Mouse (Mus musculus) frontal cortex, postnatal 10 days (tissue): Measurements from ENCODE around the gene Il6ra.

ENCODE experiments used
- DNase-seq, 2 experiments: peaks; one replicate each; pipeline ENCODE4 v3.0.0; 2022; ENCODE audit warnings: low spot score in 2 of 2, mixed read lengths in 1 of 2

Gene Il6ra

DNA sequence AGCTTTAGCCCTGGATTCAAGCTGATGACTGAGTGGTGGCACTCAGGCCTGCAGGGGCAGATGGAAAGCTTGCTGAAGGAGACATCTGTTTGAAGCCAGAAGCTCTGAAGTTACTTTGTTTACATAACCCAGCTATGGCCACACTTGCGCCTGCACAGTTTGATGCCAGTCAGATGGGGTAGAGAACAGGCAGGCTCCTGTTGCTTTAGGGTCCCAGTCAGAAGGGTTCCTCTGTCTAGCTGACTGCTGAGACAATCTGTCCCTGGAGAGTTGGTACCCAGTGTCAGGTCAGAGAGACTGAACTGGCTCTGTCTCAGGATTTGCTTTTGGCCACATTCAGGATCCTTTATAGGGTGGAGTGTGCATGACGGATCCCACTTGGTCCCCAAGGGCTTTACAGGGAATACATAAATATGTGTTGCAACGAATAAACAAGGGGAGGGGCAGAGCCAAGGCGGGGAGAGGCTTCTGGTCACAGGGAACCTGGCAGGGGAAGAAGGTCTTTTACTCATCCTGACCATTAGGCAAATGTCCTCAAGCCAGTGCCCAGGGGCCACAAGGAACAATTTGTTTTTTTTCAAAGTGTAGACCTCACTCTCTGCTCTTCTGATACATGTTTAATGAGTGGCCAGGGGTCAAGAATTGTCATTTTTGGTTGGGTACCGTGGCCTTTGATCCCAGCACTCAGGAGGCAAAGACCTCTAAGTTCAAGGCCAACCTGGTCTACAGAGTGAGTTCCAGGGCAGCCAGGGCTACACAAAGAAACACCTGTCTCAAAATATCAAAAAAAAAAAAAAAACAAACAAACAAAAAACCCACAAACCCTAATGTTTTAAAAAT is 3.1 kb downstream of the Il6ra start:
- DNase-seq: no peak

DNA sequence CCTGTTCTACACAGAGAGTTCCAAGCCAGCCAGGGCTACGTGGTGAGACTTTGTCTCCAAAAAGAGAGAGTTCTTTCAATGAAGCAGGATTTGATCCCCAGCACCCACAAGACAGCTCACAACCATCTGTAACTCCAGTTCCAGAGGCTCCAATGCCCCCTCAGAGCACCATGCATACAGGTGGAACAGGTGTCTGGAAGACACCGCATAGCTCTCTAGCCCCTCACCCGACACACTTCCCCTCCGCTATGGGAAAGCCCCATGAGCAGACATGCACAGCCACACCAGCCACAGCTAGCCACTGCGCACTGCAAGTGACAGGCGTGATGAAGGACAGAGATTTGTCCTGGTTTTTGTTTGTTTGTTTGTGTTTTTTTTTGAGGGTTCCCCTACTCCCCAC is 4.2 kb downstream of the Il6ra start:
- no peak for DNase-seq

DNA sequence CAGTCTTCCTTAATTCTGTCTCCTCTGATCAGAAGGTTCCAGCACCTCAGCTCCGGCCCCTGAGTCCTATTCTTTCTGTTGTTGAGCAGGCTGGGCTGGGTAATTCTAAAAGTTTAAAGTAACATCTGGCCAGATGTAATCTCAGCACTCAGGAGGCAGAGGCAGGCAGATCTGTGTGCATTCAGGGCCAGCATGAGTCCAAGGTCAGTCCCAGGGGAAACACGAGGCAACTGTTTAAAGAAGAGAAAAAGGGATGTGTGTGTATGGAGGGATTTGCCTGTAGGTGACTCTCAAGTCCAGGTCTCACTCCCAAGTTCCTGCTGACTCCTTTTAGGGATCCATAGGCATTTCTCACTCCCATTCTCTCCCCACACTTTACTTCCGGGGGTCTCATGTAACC is 5.2 kb downstream of the Il6ra start:
- no peak for DNase-seq

DNA sequence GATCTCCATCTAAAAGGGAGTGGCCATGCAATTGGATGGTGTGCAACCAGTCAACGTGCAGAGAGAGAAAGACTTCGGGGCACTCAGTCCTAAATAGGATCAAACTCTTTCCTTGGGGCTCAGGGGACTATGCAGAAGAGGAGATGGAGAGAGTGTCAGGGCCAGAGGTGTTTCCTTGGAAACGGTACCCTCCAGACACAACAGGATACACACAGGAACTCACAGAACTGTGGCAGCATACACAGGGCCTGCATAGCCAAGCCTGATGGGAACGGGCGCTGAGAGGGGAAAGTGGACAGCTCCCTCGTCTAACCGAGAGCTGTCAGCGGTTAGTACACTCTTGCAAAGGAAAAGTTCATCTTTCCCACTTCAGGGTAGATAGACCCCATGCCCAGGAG is 13.5 kb downstream of the Il6ra start:
- DNase-seq: no peak

DNA sequence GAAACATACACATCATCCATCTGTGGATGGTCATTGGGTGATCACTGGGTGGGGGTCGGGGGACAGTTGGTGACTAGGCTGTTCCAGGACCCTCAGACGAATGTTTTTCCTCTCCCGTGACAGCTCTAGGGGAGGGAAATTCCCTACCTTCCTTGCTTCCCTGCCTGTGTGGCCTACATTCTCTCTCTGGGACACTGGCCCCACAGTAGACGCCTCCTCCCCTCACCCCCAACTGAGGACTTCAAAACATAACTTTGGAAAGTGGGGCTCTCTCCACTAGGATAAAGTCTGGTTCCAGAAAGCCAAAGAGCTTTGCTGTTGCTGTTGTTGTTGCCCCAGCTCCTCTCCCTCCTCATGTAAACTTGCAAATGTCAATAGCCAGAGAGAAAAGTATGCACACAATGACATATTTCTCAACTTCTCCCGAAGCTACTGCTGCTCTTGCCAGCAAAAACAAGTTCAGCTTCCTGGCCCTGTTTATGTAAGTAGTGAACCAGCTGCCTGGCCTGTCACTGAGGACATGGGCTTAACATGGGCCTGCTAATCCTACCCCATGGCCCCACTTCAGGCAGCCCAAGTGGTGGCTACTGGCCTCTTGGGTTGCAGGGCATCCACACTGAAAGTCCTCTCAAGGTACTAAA is 14.0 kb downstream of the Il6ra start:
- no peak for DNase-seq

DNA sequence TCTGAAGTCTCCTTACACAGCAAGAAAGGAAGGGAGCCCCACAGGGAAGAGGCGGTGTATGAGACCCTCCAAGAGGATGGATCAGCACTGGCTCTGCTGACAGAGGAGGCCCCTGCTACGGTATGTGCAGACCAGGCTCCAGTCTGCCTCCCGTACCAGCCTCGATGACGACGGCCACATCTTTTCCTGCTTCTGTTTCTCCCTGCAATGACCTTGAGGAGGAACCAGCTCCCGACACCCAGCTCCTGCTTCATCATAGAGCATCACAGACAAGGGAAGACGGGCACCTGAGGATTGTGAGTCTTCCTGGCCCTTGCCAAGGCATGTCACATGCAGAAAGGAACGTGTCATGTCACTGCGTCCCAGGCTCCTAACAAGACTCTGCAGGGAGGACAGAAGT is 15.0 kb downstream of the Il6ra start:
- DNase-seq: no peak

DNA sequence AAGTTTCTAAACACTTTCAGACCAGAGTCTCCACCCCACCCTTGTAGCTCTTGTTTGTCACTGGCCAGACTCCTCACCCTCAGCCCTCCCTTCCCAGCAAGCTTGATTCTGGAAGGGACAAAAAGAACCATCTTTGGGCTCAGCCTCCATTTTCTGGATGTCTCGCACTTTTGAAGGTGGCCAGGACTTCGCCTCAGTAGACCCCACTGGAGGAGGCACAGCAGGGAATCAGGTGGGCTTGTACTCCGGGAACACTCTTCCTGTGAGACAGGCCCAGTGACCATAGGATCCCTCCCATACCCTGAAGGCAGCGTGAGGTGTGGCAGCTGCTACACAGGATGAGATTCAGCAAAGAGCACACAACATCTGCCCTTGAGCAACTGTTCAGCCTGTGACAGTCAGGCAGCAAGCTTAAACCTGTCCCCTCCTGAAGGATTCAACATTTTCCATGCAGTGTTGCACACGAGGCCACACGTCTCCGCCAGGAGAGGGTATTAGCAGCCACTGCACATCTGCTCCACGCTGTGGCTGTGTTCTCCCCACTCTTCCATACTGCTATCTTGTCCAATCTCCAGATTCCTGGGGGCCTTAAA is 15.7 kb downstream of the Il6ra start:
- DNase-seq: no peak

DNA sequence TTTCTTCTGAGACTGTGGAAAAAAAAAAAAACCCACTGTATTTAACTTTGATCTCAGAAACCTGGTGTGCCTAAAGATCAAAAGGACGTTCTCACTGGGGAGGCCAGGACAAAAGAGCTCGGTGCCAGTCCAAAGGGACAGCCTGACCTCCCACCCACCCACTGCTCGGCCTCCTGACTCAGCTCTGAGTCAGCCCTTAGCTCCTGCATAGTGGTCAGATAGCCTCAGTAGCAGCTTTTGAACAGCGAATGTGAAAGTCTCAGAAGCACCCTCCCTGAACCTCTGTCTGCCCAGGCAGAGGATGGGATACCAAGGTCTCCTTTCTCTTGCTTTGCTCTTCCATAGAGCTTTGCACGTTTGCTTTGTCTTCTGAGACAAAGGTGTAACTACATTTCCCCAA is 16.4 kb downstream of the Il6ra start:
- DNase-seq: no peak

DNA sequence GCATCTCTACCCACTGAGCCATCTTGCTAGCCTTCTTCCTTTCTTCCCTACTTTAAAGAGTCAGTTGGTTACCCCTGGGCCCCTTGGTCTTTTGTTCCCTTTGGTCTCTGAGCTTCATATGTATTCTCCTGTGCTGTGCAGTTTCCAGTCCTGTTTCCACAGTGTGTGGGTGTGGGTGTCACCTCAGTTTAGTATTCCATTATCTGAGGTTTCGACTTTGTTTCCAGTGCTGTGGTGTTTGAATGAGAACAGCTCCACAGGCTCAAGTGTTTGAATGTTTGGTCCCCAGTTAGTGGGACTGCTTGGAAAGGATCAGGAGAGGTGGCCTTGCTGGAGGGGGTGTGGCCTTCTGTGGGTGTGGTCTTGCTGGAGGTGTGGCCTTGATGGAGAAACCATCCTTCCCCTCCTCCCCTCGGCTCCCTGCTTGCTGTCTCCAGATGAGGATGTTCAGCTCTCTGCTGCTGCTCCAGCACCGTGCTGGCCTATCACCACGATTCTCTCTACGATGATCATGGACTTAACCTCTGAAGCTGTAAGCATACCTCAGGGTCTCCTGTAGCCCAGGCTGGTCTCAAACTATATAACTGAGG is 20.4 kb downstream of the Il6ra start:
- no peak for DNase-seq

DNA sequence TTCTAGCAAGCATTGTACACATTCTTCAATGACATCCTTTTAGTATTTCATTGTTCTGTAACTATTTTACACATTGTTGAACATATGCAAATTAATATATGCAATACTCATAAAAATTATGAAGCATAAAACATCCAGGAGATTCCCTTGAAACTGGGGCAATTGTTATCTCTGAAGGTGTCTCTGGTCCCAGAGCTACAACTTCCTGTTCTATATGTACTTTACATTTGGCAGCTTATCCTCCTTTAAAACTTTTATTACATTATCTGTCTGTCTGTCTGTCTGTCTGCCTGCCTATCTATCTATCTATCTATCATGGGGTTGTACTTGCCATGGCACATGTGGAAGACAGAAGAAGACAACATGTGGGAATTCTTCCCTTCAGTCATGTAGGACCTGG is 21.3 kb downstream of the Il6ra start:
- no peak for DNase-seq

DNA sequence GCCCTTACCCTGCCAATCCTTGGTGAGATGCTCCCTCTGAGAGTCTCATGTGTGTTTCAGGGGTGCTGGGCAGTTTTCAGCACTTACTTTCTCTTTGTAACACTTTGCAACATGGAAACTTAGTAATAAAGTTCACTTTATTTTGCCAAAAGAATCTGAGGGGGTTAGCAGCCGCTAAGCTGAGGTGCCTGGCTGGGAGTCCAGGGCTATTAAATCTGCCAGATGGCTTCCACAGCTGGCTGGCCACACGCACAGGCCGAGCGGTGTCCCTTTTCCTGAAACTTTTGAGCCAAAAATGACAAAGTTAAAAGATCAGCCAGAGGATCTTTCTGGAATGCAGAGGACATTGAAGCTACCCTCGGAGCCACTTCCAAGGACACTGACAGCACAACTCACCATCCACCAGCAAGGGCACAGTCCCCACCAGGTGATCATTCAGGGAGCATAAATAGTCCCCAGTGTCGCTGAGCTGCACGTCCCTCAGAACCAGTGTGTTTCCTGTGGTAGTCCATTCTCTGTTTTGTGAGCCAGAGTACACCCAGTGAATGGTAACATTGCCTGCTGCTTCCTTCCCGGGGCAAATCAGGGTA is 23.1 kb downstream of the Il6ra start:
- DNase-seq: no peak

DNA sequence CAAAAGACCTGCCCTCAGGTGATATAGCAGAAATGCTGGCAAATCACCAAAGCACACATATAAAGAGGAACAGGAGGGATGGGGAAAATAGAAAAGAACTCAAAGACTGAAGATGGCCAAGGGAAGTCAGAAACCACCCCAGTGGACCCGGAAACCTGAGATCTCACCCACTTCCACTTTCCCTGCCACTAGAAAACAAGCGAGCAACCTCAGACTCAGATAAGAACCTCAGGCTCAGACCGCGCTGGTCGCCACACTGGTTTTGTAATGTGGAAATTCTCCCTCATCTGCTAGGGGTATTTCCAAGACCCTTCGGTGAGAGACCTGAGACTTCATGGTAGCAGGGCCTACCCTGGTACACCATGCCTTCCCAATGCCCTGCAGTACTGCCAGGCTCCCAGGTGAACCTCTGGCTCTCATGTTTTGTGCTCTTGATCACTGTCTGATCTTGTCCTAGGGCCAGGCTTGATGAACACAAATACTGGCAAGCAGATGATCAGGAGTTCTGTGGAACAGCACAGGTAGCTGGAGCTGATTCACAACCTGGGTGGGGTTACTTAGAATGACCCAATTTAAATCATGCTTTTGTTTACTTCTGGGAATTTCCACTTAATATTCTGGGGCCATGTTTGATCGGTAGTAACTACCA is 25.3 kb downstream of the Il6ra start:
- no peak for DNase-seq

DNA sequence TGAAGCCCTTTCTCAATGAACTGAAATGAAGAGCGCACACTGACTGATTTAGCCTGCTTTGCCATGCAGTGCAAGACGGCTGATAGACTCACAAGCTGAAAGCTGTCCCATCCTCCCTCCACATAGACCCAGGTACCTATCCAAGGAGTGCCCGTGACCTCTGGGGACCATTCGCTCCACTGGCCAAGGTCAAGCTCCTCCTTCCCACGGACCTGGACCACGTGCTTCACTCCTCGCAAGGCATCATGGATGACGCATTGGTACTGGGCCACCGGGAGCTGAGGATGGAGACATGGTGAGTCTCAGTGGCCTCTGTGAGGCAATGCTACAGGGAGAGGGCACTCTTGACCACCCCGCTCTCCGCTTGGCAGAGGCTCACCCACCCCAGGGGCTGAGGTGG is 27.2 kb downstream of the Il6ra start:
- no peak for DNase-seq

DNA sequence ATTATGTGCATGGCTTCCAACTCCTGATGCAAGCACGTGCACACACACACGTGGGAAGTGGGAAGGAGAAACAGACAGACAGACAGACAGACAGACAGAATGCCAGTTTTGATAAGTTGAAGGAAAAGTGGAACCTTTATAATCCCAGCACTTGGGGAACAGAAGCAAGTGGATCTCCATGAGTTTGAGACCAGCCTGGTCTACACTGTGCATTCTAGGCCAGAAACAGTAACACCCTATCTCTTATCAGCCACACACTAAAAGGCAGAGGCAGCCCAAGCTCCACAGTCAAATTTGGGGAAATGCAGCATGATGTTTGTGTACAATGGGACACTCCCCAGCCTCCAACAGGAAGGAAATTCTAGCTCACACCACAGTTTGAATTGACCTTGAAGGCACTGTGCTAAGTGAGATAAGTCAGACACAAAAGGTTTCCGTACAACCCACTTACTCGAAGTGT is 29.4 kb downstream of the Il6ra start:
- DNase-seq: no peak

DNA sequence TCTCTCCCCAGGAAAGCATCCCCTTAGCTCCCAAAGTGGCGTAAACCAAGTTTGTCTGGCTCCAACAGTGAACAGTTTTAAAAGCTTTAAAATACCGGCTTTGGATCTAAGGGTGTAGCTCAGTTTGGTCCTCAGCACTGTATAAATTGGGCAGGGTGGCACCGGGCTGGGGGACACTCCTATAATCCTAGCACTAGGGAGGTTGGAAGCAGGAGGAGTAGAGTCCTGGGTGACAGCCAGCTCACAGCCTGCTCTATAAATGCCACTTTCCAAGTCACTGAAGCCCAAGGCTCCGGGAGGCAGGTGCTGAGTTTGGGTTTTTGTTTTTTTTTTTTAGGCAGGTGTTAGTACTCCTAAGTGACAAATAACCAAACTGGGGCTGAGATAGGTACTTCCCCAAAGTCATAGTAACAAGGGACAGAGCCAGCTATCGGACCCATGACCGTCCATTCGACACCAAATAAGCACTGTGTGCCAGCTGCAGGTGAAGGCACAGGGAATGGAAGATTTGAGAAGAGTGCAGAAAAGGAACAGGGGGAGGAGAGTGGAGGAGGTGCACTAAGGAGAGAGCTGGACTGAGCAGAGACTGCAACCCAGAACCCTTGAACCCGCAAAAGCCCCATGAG is 30.3 kb downstream of the Il6ra start:
- no peak for DNase-seq

DNA sequence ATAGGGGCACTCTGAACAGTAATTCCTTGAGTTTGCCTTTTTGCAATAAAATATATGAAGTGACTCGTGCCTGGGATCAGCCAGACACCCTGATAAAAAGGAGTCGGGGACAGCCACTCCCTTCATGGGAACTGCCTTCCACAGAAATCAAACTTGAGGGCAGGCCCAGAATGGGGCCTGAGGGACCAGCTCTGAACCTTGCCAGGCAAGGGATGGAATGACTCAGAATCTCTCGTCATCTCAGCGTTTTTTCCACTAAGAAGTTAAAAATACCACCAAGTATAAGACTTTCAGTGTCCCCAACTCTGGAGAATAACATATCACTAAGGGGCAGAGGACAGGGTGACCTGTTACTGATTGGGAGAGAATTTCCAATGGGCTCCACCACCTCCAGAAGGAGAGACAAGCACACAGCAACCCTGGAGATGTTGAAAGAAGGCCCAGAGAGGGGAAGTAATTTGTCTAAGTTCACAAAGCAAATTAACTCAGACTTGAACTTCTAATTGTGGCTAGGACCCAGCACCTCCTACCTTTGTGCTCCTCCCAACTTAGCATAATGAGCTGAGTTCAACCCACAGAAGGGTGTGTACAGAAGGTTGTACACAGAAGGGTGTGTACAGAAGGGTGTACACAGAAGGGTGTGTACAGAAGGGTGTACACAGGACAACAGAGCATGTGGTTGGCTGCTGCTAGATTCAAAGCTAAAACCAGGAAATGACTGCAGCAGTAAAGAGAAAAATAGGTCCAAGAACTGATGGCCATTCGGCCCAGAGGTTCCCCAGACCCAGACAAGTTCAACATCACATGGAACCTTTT is 32.8 kb downstream of the Il6ra start:
- no peak for DNase-seq

DNA sequence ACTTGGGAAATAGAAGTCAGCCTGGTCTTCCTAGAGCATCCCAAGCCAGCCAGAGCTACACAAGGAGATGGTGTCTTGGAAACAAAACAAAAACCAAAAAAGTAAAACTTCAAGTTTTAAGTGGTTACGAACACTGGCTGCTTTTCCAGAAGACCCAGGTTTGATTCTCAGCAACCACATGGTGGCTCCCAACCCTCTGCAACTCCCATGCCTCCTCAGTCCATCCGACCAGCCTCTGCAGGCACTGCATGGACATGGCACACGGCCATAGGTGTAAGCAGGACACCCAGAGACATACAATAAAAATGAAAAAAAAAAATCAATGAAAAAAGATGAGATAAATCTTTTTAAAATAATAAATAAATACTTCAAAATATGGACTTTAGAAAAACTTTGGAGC is 33.7 kb downstream of the Il6ra start:
- DNase-seq: no peak

DNA sequence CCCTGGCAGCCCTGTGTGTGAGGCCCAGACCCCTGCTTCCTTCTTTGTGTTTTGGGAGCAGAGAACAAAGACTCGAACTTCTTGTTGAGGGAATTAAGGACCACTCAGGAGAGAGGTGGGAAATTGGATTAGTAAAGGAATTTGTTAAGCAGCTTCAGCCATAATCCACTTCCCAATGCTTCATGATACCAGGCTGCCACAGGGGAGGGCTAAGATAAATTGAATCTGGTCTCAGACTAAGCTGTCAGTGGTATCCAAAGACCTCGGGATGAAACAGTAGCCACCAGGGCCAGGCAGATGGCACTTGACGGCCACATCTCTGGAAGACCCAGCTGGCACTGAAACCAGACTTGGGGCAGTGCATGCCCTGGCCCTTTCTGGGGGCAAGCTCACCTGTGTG is 34.5 kb downstream of the Il6ra start:
- DNase-seq: no peak

DNA sequence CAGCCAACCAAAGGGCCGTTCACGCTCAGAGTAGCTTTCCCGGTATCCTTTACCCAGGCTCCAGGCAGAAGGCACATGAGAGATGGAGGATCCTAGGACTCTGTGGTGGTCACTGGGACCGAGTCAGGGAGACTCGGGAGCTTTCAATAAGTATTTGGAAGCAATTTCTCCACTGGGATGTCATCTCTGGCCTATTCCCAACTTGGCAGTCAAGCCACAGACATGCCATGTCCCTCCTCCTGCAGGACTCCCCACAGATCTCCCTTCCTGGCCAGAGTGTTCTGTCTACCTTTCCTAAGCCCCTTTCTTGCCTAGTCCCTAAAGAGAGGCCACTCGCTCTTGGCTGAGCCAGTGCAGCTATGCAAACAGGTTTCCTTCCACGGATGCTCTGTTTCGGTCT is 35.9 kb downstream of the Il6ra start:
- DNase-seq: no peak

DNA sequence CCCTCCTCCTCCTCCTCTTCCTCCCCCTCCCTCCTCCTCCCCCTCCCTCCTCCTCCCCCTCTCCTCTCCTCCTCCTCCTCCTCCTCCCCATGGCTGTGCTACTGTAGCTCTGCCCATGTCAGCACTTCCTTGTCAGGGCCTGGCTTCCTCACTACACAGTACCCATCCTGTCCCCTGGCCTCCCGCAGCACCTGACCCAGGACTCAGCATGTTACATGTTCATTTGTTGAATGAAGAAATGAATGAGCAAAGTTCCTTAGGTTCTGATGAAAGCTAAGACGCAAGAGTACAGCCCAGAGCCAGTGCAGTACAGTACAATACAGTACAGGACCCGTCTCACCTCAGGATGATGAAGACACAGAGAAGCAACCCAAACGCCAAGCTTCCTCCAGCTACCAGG is 36.5 kb downstream of the Il6ra start:
- no peak for DNase-seq
